Mouse (Mus musculus): ENCODE data around the gene Spaar. TPM values are rescaled to one million over a fixed set of nuclear protein-coding genes. Genes with fewer than 3 reads are reported as not detected.

The Spaar gene
- polyA plus RNA-seq, 1 experiment from 2014 or later: 0.16 TPM

- Histone ChIP-seq H3K4me1 (peaks cover 3% of the 10 kb centered on the region; the same call in 1 of the 2 replicates), H3K27me3 (ENCODE audit: insufficient read depth, poor library complexity, severe bottlenecking) (peaks cover 23% of the 10 kb centered on the region; the same call in 1 of the 2 replicates), H3K27ac (no peak overlapping the region), H3K36me3 (no peaks in the 10 kb centered on the region), H3K4me3 (no peak overlapping the region), H3K9me3 (no peaks in the 10 kb centered on the region)
- DNase-seq (ENCODE audit: low spot score): peak; percentile 90
- WGBS: 4% methylated on average over 2 of the region's 2 CpGs
Measured at GRCm38 (mm10) chr4:43711821-43712220, 18.0 kb upstream of the Spaar start.

GRCm38 (mm10) chr4:43713652-43714219, 16.1 kb upstream of the Spaar start:
- H3K27ac ChIP-seq: no peak overlapping the region
- no peaks in the 10 kb centered on the region for H3K9me3 ChIP-seq
- DNase-seq (ENCODE audit: low spot score): no peak
- H3K4me3 ChIP-seq: no peak overlapping the region
- 41% methylated on average over 7 of the region's 7 CpGs for WGBS
- H3K4me1 ChIP-seq: peaks cover 3% of the 10 kb centered on the region; the same call in 1 of the 2 replicates
- 0 out of 2 replicates have a peak, but pooled peaks cover 9% of the 10 kb centered on the region for H3K27me3 ChIP-seq (ENCODE audit: insufficient read depth, poor library complexity, severe bottlenecking)
- H3K36me3 ChIP-seq: no peaks in the 10 kb centered on the region

GRCm38 (mm10) chr4:43720491-43721228, 9.2 kb upstream of the Spaar start:
- peaks cover 9% of the 10 kb centered on the region; the same call in 1 of the 2 replicates for H3K4me1 ChIP-seq
- peak overlapping the region; percentile 73 for H3K27ac ChIP-seq
- no peaks in the 10 kb centered on the region for H3K36me3 ChIP-seq
- no peak overlapping the region for H3K4me3 ChIP-seq
- no peaks in the 10 kb centered on the region for H3K9me3 ChIP-seq
- no peaks in the 10 kb centered on the region for H3K27me3 ChIP-seq (ENCODE audit: insufficient read depth, poor library complexity, severe bottlenecking)
- no peak for DNase-seq (ENCODE audit: low spot score)
- WGBS: 48% methylated on average over 15 of the region's 16 CpGs

GRCm38 (mm10) chr4:43722191-43722590, 7.6 kb upstream of the Spaar start:
- Histone ChIP-seq H3K27me3 (ENCODE audit: insufficient read depth, poor library complexity, severe bottlenecking) (no peaks in the 10 kb centered on the region), H3K9me3 (no peaks in the 10 kb centered on the region), H3K36me3 (no peaks in the 10 kb centered on the region), H3K27ac (no peak overlapping the region), H3K4me3 (no peak overlapping the region), H3K4me1 (peaks cover 21% of the 10 kb centered on the region)
- DNase-seq (ENCODE audit: low spot score): no peak
- 88% methylated on average over 4 of the region's 4 CpGs for WGBS

- WGBS: 22% methylated on average over 1 of the region's 1 CpGs
- peaks cover 47% of the 10 kb centered on the region for H3K4me1 ChIP-seq
Measured at GRCm38 (mm10) chr4:43724764-43725163, 5.1 kb upstream of the Spaar start.

GRCm38 (mm10) chr4:43726228-43726993, 3.4 kb upstream of the Spaar start:
- Histone ChIP-seq H3K27ac (peak overlapping the region; percentile 85; the same call in 1 of the 2 replicates), H3K9me3 (no peaks in the 10 kb centered on the region), H3K36me3 (no peaks in the 10 kb centered on the region), H3K27me3 (ENCODE audit: insufficient read depth, poor library complexity, severe bottlenecking) (no peaks in the 10 kb centered on the region), H3K4me1 (peaks cover 54% of the 10 kb centered on the region), H3K4me3 (no peak overlapping the region)
- 49% methylated on average over 12 of the region's 12 CpGs for WGBS
- DNase-seq (ENCODE audit: low spot score): no peak

More at GRCm38 (mm10) chr4:43724764-43725163, 5.1 kb upstream of the Spaar start:
- Histone ChIP-seq H3K4me3 (no peak overlapping the region), H3K36me3 (no peaks in the 10 kb centered on the region), H3K9me3 (no peaks in the 10 kb centered on the region), H3K27ac (no peak overlapping the region), H3K27me3 (ENCODE audit: insufficient read depth, poor library complexity, severe bottlenecking) (no peaks in the 10 kb centered on the region)
- DNase-seq (ENCODE audit: low spot score): no peak

- H3K36me3 ChIP-seq: no peaks in the 10 kb centered on the region
- peaks cover 57% of the 10 kb centered on the region for H3K4me1 ChIP-seq
Measured at GRCm38 (mm10) chr4:43726995-43727394, 2.8 kb upstream of the Spaar start, which contains the start of gene Hrct1. TSS of gene Hrct1 (plus strand) at chr4:43727188.

GRCm38 (mm10) chr4:43727718-43728575, 1.9 kb upstream of the Spaar start:
- Histone ChIP-seq H3K27me3 (ENCODE audit: insufficient read depth, poor library complexity, severe bottlenecking) (no peaks in the 10 kb centered on the region), H3K4me3 (no peak overlapping the region), H3K4me1 (peaks cover 67% of the 10 kb centered on the region), H3K9me3 (no peaks in the 10 kb centered on the region), H3K36me3 (no peaks in the 10 kb centered on the region), H3K27ac (peak overlapping the region; percentile 85)
- 50% methylated on average over 7 of the region's 7 CpGs for WGBS
- no peak for DNase-seq (ENCODE audit: low spot score)

More at GRCm38 (mm10) chr4:43726995-43727394, 2.8 kb upstream of the Spaar start, which contains the start of gene Hrct1:
- H3K9me3 ChIP-seq: no peaks in the 10 kb centered on the region
- peak within 1 kb of the TSS; percentile 85 for H3K27ac ChIP-seq
- H3K27me3 ChIP-seq (ENCODE audit: insufficient read depth, poor library complexity, severe bottlenecking): no peaks in the 10 kb centered on the region
- H3K4me3 ChIP-seq: no peak within 1 kb of the TSS
- 33% methylated on average over 3 of the region's 3 CpGs for WGBS
- no peak for DNase-seq (ENCODE audit: low spot score)

GRCm38 (mm10) chr4:43728576-43728954, 1.3 kb upstream of the Spaar start:
- H3K27ac ChIP-seq: peak overlapping the region; percentile 85
- no peak for DNase-seq (ENCODE audit: low spot score)
- H3K4me1 ChIP-seq: peaks cover 73% of the 10 kb centered on the region
- H3K9me3 ChIP-seq: no peaks in the 10 kb centered on the region
- 7% methylated on average over 5 of the region's 5 CpGs for WGBS
- no peak overlapping the region for H3K4me3 ChIP-seq
- no peaks in the 10 kb centered on the region for H3K27me3 ChIP-seq (ENCODE audit: insufficient read depth, poor library complexity, severe bottlenecking)
- no peaks in the 10 kb centered on the region for H3K36me3 ChIP-seq

GRCm38 (mm10) chr4:43729126-43729525, 708 bp upstream of the Spaar start:
- H3K36me3 ChIP-seq: no peaks in the 10 kb centered on the region
- H3K27ac ChIP-seq: peak overlapping the region; percentile 85
- peaks cover 79% of the 10 kb centered on the region for H3K4me1 ChIP-seq
- WGBS: 27% methylated on average over 3 of the region's 3 CpGs
- H3K4me3 ChIP-seq: no peak overlapping the region
- no peaks in the 10 kb centered on the region for H3K27me3 ChIP-seq (ENCODE audit: insufficient read depth, poor library complexity, severe bottlenecking)
- no peak for DNase-seq (ENCODE audit: low spot score)
- no peaks in the 10 kb centered on the region for H3K9me3 ChIP-seq

GRCm38 (mm10) chr4:43730750-43731297, 990 bp downstream of the Spaar start:
- no peaks in the 10 kb centered on the region for H3K27me3 ChIP-seq (ENCODE audit: insufficient read depth, poor library complexity, severe bottlenecking)
- H3K9me3 ChIP-seq: no peaks in the 10 kb centered on the region
- no peaks in the 10 kb centered on the region for H3K36me3 ChIP-seq
- DNase-seq (ENCODE audit: low spot score): no peak
- WGBS: 53% methylated on average over 21 of the region's 21 CpGs
- no peak overlapping the region for H3K4me3 ChIP-seq
- H3K4me1 ChIP-seq: peaks cover 82% of the 10 kb centered on the region
- H3K27ac ChIP-seq: peak overlapping the region; percentile 85

- Histone ChIP-seq H3K36me3 (no peaks in the 10 kb centered on the region), H3K9me3 (no peaks in the 10 kb centered on the region), H3K27me3 (ENCODE audit: insufficient read depth, poor library complexity, severe bottlenecking) (no peaks in the 10 kb centered on the region), H3K27ac (peak overlapping the region; percentile 74), H3K4me1 (peaks cover 78% of the 10 kb centered on the region), H3K4me3 (no peak overlapping the region)
- WGBS: 21% methylated on average over 1 of the region's 1 CpGs
- no peak for DNase-seq (ENCODE audit: low spot score)
Measured at GRCm38 (mm10) chr4:43732171-43732570, 2.3 kb downstream of the Spaar start.
